Mouse (Mus musculus): Measurements from ENCODE around the gene Hps1. TPM values are rescaled to one million over a fixed set of nuclear protein-coding genes. Genes with fewer than 3 reads are reported as not detected.

Hps1 gene
- polyA plus RNA-seq, 1 experiment from 2014 or later = 11.1 TPM

DNA sequence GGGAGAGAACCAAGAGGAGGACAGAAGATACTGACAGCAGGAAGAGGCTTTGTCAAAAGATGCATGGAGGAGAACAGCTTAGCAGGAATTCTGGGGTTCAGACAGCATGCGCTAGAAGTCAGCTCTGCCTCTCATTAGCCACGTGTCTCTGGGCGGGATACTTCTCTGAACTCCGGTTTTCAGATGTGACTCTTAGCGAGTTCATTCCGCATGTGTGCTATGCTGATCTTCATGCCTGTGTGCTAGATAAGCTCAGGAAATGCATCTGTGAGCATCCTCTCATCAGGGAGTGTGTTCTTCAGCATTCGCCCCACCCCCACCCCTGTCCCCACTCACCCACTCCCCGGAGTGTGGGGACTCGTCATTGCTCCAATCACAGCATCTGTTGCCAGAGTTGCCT, 42.0 kb downstream of the Hps1 start:
- H3K9ac ChIP-seq = no peak overlapping the region
- H3K4me1 ChIP-seq (replicated peaks) = no peaks in the 10 kb centered on the region
- ATAC-seq (ENCODE audit: low FRiP score, low read depth) = no peak
- no peak overlapping the region for H3K4me2 ChIP-seq
- no peaks in the 10 kb centered on the region for H3K9me3 ChIP-seq
- H3K27me3 ChIP-seq = peaks cover 6% of the 10 kb centered on the region; the same call in 1 of the 2 replicates
- no peak overlapping the region for H3K27ac ChIP-seq (replicated peaks)
- H3K36me3 ChIP-seq = no peaks in the 10 kb centered on the region
- WGBS = 68% methylated on average over 9 of the region's 9 CpGs
- no peak overlapping the region for H3K4me3 ChIP-seq

DNA sequence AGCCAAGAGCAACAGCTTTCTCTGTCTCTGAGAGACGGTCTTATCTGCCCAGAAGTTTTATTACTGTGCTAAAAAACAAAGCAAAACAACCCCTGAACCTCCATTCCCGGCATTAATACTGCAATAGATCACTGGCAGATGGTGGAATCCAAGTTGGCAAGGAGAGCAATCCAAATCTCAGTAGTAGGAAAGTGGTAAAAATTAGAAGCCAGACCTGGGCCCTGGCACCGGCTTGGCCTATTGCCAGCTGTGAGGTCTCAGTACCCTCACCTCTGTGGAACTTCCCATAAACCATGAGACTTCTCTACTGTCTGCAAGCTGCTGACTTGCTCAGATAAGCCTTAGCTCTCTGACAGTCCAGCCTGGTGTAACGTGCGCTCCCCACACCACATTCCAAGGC, 44.8 kb downstream of the Hps1 start:
- H3K4me3 ChIP-seq = no peak overlapping the region
- H3K27me3 ChIP-seq = no peaks in the 10 kb centered on the region
- no peak overlapping the region for H3K9ac ChIP-seq
- no peaks in the 10 kb centered on the region for H3K9me3 ChIP-seq
- no peak for ATAC-seq (ENCODE audit: low FRiP score, low read depth)
- WGBS = 85% methylated on average over 5 of the region's 5 CpGs
- H3K4me1 ChIP-seq (replicated peaks) = no peaks in the 10 kb centered on the region
- no peak overlapping the region for H3K4me2 ChIP-seq
- no peak overlapping the region for H3K27ac ChIP-seq (replicated peaks)
- no peaks in the 10 kb centered on the region for H3K36me3 ChIP-seq

- H3K9me3 ChIP-seq = no peaks in the 10 kb centered on the region
- H3K4me3 ChIP-seq = no peak overlapping the region
- H3K27ac ChIP-seq (replicated peaks) = no peak overlapping the region
- H3K36me3 ChIP-seq = no peaks in the 10 kb centered on the region
- ATAC-seq (ENCODE audit: low FRiP score, low read depth) = no peak
- no peaks in the 10 kb centered on the region for H3K27me3 ChIP-seq
- no peaks in the 10 kb centered on the region; the same call in none of the 2 replicates for H3K4me1 ChIP-seq (replicated peaks)
- 95% methylated on average over 4 of the region's 4 CpGs for WGBS
- no peak overlapping the region for H3K4me2 ChIP-seq
- H3K9ac ChIP-seq = no peak overlapping the region
These were observed 52.4 kb downstream of the Hps1 start for GRCm38 (mm10) chr19:42727424-42727823.

GRCm38 (mm10) chr19:42726766-42727165, 53.0 kb downstream of the Hps1 start:
- H3K27me3 ChIP-seq = no peaks in the 10 kb centered on the region
- H3K36me3 ChIP-seq = no peaks in the 10 kb centered on the region
- ATAC-seq (ENCODE audit: low FRiP score, low read depth) = no peak
- H3K4me1 ChIP-seq (replicated peaks) = no peaks in the 10 kb centered on the region; the same call in none of the 2 replicates
- no peaks in the 10 kb centered on the region for H3K9me3 ChIP-seq
- H3K9ac ChIP-seq = no peak overlapping the region
- no peak overlapping the region for H3K4me2 ChIP-seq
- H3K27ac ChIP-seq (replicated peaks) = no peak overlapping the region
- WGBS = 76% methylated on average over 10 of the region's 10 CpGs
- H3K4me3 ChIP-seq = no peak overlapping the region

- ATAC-seq (ENCODE audit: low FRiP score, low read depth) = no peak
- 92% methylated on average over 3 of the region's 3 CpGs for WGBS
- H3K9me3 ChIP-seq = no peaks in the 10 kb centered on the region
- no peaks in the 10 kb centered on the region for H3K27me3 ChIP-seq
- no peaks in the 10 kb centered on the region; the same call in none of the 2 replicates for H3K4me1 ChIP-seq (replicated peaks)
- H3K27ac ChIP-seq (replicated peaks) = no peak overlapping the region
- no peak overlapping the region for H3K9ac ChIP-seq
- no peak overlapping the region for H3K4me3 ChIP-seq
- no peaks in the 10 kb centered on the region for H3K36me3 ChIP-seq
- no peak overlapping the region for H3K4me2 ChIP-seq
These were observed 53.8 kb downstream of the Hps1 start for GRCm38 (mm10) chr19:42725973-42726350.

DNA sequence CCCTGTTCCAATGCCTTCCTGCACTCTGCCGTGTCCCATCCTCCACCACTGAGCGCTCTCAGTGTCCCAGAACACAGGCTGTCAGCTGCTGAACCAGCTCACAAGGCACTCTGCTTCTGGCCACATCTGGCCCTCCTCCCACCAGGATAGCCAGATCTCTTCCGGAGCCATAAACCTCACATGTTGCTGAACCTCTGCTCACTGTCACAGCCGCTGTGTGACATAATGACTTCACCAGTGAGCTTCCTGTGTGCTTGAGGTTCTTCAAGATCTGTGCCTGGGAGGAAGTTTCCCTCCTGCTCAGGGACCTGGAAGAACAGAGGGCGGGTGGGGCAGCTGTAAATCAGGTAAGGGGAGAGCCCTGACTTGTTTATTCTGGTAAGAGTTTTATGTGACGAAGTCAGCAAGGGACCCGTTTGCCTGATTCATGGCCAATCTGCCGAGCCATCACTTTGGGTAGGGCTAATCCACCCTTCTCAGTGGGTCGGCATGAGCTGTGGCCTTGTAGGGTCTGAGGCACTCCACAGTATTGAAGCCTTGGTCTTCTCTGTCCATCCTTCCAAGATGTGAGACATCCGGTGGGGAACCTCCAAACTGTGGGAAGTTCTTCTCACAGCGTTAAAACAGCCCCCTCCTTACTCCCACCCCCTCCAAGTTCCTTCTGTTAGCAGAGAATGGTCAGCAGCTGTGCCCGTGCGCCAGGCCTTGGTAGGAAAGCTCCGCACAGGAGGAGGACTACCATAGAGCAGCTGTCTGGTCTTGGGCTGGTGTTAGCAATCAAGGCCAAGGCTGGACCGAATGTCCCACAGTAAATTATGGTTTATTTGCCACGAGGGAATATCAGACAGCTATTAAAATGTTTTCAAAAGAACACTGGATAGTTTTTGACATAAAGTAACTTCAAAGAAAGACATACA, 54.5 kb downstream of the Hps1 start:
- no peak overlapping the region for H3K9ac ChIP-seq
- ATAC-seq (ENCODE audit: low FRiP score, low read depth) = no peak
- no peak overlapping the region for H3K27ac ChIP-seq (replicated peaks)
- H3K4me3 ChIP-seq = no peak overlapping the region
- 75% methylated on average over 16 of the region's 16 CpGs for WGBS
- no peaks in the 10 kb centered on the region for H3K9me3 ChIP-seq
- H3K27me3 ChIP-seq = no peaks in the 10 kb centered on the region
- H3K4me2 ChIP-seq = no peak overlapping the region
- H3K4me1 ChIP-seq (replicated peaks) = no peaks in the 10 kb centered on the region; the same call in none of the 2 replicates
- no peaks in the 10 kb centered on the region for H3K36me3 ChIP-seq

- H3K27me3 ChIP-seq = no peaks in the 10 kb centered on the region
- no peak overlapping the region for H3K9ac ChIP-seq
- no peak overlapping the region for H3K27ac ChIP-seq (replicated peaks)
- H3K9me3 ChIP-seq = no peaks in the 10 kb centered on the region
- no peaks in the 10 kb centered on the region; the same call in none of the 2 replicates for H3K4me1 ChIP-seq (replicated peaks)
- H3K4me3 ChIP-seq = no peak overlapping the region
- H3K36me3 ChIP-seq = no peaks in the 10 kb centered on the region
- 80% methylated on average over 6 of the region's 6 CpGs for WGBS
- H3K4me2 ChIP-seq = no peak overlapping the region
- ATAC-seq (ENCODE audit: low FRiP score, low read depth) = no peak
These were observed 56.5 kb downstream of the Hps1 start for GRCm38 (mm10) chr19:42723302-42723701.

- peak; percentile 72 for ATAC-seq (ENCODE audit: low FRiP score, low read depth)
- no peak overlapping the region for H3K4me3 ChIP-seq
- no peak overlapping the region for H3K4me2 ChIP-seq
- no peak overlapping the region for H3K27ac ChIP-seq (replicated peaks)
- no peak overlapping the region for H3K9ac ChIP-seq
- no peaks in the 10 kb centered on the region for H3K36me3 ChIP-seq
- H3K27me3 ChIP-seq = no peaks in the 10 kb centered on the region
- peaks cover 2% of the 10 kb centered on the region for H3K4me1 ChIP-seq (replicated peaks)
- H3K9me3 ChIP-seq = no peaks in the 10 kb centered on the region
- WGBS = 21% methylated on average over 2 of the region's 2 CpGs
These were observed 57.3 kb downstream of the Hps1 start for GRCm38 (mm10) chr19:42722500-42722899.

DNA sequence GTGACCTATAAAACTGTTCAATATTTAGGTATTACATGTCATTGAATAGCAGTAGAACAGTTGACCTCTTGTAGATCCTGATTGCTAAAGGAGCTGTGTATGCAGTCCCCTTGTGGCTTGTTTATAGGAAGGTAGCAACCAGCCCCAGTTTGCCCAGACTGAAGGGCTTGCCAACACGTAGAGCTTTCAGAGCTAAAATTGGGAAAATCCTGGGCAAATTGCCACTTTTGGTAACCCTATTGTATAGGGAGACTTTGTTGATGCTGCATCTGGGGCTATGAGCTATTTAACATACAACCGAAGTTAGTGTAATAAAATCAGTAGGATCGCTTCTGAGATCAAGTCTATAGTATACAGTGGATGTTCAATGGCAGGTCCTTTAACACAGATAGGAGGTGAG, 61.7 kb downstream of the Hps1 start:
- ATAC-seq (ENCODE audit: low FRiP score, low read depth) = no peak
- H3K27me3 ChIP-seq = no peaks in the 10 kb centered on the region
- WGBS = 74% methylated on average over 3 of the region's 3 CpGs
- H3K4me3 ChIP-seq = no peak overlapping the region
- no peak overlapping the region for H3K9ac ChIP-seq
- H3K27ac ChIP-seq (replicated peaks) = no peak overlapping the region
- H3K36me3 ChIP-seq = no peaks in the 10 kb centered on the region
- H3K4me2 ChIP-seq = no peak overlapping the region
- no peaks in the 10 kb centered on the region for H3K9me3 ChIP-seq
- peaks cover 8% of the 10 kb centered on the region; the same call in 1 of the 2 replicates for H3K4me1 ChIP-seq (replicated peaks)

DNA sequence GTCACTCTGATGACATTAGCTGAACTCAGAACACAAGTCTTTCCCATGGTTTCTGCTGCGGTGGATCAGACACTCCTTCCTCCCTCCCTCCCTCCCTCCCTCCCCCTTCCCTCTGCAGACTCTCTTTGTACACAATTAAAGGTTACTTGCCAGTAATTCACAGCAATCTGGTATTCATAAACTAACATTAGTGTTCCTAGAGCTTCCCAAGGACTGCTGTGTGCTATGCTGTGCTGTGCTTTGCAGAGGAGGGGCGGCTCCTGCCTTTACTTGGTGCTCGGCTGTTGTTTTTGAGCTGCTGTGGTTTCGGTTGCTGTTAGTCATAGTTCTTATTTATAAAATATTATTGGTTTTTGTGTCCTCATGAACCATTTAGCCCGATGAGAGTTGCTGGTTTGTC, 62.1 kb downstream of the Hps1 start:
- 71% methylated on average over 5 of the region's 5 CpGs for WGBS
- H3K4me1 ChIP-seq (replicated peaks) = peaks cover 8% of the 10 kb centered on the region; the same call in 1 of the 2 replicates

GRCm38 (mm10) chr19:42716507-42716906, 63.3 kb downstream of the Hps1 start:
- H3K4me2 ChIP-seq = no peak overlapping the region
- no peak overlapping the region for H3K4me3 ChIP-seq
- no peaks in the 10 kb centered on the region for H3K36me3 ChIP-seq
- no peaks in the 10 kb centered on the region for H3K9me3 ChIP-seq
- H3K9ac ChIP-seq = no peak overlapping the region
- peaks cover 8% of the 10 kb centered on the region; the same call in 1 of the 2 replicates for H3K4me1 ChIP-seq (replicated peaks)
- H3K27me3 ChIP-seq = no peaks in the 10 kb centered on the region
- no peak overlapping the region for H3K27ac ChIP-seq (replicated peaks)
- no peak for ATAC-seq (ENCODE audit: low FRiP score, low read depth)
- WGBS = 66% methylated on average over 7 of the region's 7 CpGs

More for the DNA sequence above, 62.1 kb downstream of the Hps1 start:
- no peaks in the 10 kb centered on the region for H3K27me3 ChIP-seq
- no peaks in the 10 kb centered on the region for H3K9me3 ChIP-seq
- H3K4me3 ChIP-seq = no peak overlapping the region
- H3K9ac ChIP-seq = no peak overlapping the region
- no peak for ATAC-seq (ENCODE audit: low FRiP score, low read depth)
- H3K27ac ChIP-seq (replicated peaks) = no peak overlapping the region
- no peaks in the 10 kb centered on the region for H3K36me3 ChIP-seq
- H3K4me2 ChIP-seq = no peak overlapping the region

GRCm38 (mm10) chr19:42713770-42714169, 66.0 kb downstream of the Hps1 start:
- 84% methylated on average over 9 of the region's 9 CpGs for WGBS
- Histone ChIP-seq H3K27me3 (no peaks in the 10 kb centered on the region), H3K36me3 (no peaks in the 10 kb centered on the region), H3K4me1 (replicated peaks) (peaks cover 8% of the 10 kb centered on the region; the same call in 1 of the 2 replicates), H3K9me3 (no peaks in the 10 kb centered on the region), H3K27ac (replicated peaks) (no peak overlapping the region), H3K9ac (no peak overlapping the region), H3K4me3 (no peak overlapping the region), H3K4me2 (no peak overlapping the region)
- ATAC-seq (ENCODE audit: low FRiP score, low read depth) = no peak
